Mouse (Mus musculus): ENCODE measurements around the gene Grb10. TPM values are rescaled to one million over a fixed set of nuclear protein-coding genes. Genes with fewer than 3 reads are reported as not detected.

Grb10 gene
- polyA plus RNA-seq, 1 experiment from 2014 or later, result 87.1 TPM

- Histone ChIP-seq H3K9ac (no peak overlapping the region), H3K27me3 (no peaks in the 10 kb centered on the region), H3K4me1 (replicated peaks) (no peaks in the 10 kb centered on the region), H3K27ac (replicated peaks) (no peak overlapping the region), H3K4me3 (no peak overlapping the region), H3K9me3 (no peaks in the 10 kb centered on the region), H3K4me2 (no peak overlapping the region), H3K36me3 (peaks cover 5% of the 10 kb centered on the region; the same call in 1 of the 2 replicates)
- 87% methylated on average over 11 of the region's 11 CpGs for WGBS
- no peak for ATAC-seq (ENCODE audit: low FRiP score, low read depth)
These were observed 84.9 kb downstream of the Grb10 start for GRCm38 (mm10) chr11:11953364-11954114.

GRCm38 (mm10) chr11:11952569-11952968 is 85.9 kb downstream of the Grb10 start:
- Histone ChIP-seq H3K4me3 (no peak overlapping the region), H3K9ac (no peak overlapping the region), H3K4me2 (no peak overlapping the region), H3K27ac (replicated peaks) (no peak overlapping the region), H3K36me3 (peaks cover 5% of the 10 kb centered on the region; the same call in 1 of the 2 replicates), H3K4me1 (replicated peaks) (no peaks in the 10 kb centered on the region), H3K27me3 (no peaks in the 10 kb centered on the region), H3K9me3 (no peaks in the 10 kb centered on the region)
- 97% methylated on average over 1 of the region's 1 CpGs for WGBS
- ATAC-seq (ENCODE audit: low FRiP score, low read depth), result no peak

- 69% methylated on average over 4 of the region's 4 CpGs for WGBS
- ATAC-seq (ENCODE audit: low FRiP score, low read depth), result no peak
These were observed 89.5 kb downstream of the Grb10 start for GRCm38 (mm10) chr11:11948988-11949365.

GRCm38 (mm10) chr11:11948321-11948987 is 90.0 kb downstream of the Grb10 start:
- Histone ChIP-seq H3K9ac (no peak overlapping the region), H3K4me2 (no peak overlapping the region), H3K4me1 (replicated peaks) (no peaks in the 10 kb centered on the region), H3K36me3 (peaks cover 14% of the 10 kb centered on the region), H3K27me3 (no peaks in the 10 kb centered on the region), H3K27ac (replicated peaks) (no peak overlapping the region), H3K4me3 (no peak overlapping the region), H3K9me3 (no peaks in the 10 kb centered on the region)
- 65% methylated on average over 9 of the region's 9 CpGs for WGBS
- ATAC-seq (ENCODE audit: low FRiP score, low read depth), result no peak

More at GRCm38 (mm10) chr11:11948988-11949365, 89.5 kb downstream of the Grb10 start:
- peaks cover 9% of the 10 kb centered on the region for H3K36me3 ChIP-seq
- H3K4me2 ChIP-seq, result no peak overlapping the region
- H3K27me3 ChIP-seq, result no peaks in the 10 kb centered on the region
- H3K9ac ChIP-seq, result no peak overlapping the region
- no peaks in the 10 kb centered on the region for H3K9me3 ChIP-seq
- H3K27ac ChIP-seq (replicated peaks), result no peak overlapping the region
- no peaks in the 10 kb centered on the region for H3K4me1 ChIP-seq (replicated peaks)
- H3K4me3 ChIP-seq, result no peak overlapping the region

GRCm38 (mm10) chr11:11947857-11948256 is 90.6 kb downstream of the Grb10 start:
- 88% methylated on average over 5 of the region's 5 CpGs for WGBS
- H3K9ac ChIP-seq, result no peak overlapping the region

GRCm38 (mm10) chr11:11945766-11946165 is 92.7 kb downstream of the Grb10 start:
- ATAC-seq (ENCODE audit: low FRiP score, low read depth), result no peak
- 95% methylated on average over 4 of the region's 4 CpGs for WGBS
- Histone ChIP-seq H3K4me1 (replicated peaks) (no peaks in the 10 kb centered on the region), H3K9ac (no peak overlapping the region), H3K4me2 (no peak overlapping the region), H3K9me3 (no peaks in the 10 kb centered on the region), H3K4me3 (no peak overlapping the region), H3K27ac (replicated peaks) (no peak overlapping the region), H3K27me3 (no peaks in the 10 kb centered on the region), H3K36me3 (peaks cover 14% of the 10 kb centered on the region)

More at GRCm38 (mm10) chr11:11947857-11948256, 90.6 kb downstream of the Grb10 start:
- no peaks in the 10 kb centered on the region for H3K4me1 ChIP-seq (replicated peaks)
- peaks cover 14% of the 10 kb centered on the region for H3K36me3 ChIP-seq
- H3K4me3 ChIP-seq, result no peak overlapping the region
- no peak overlapping the region for H3K4me2 ChIP-seq
- no peaks in the 10 kb centered on the region for H3K27me3 ChIP-seq
- H3K9me3 ChIP-seq, result no peaks in the 10 kb centered on the region
- ATAC-seq (ENCODE audit: low FRiP score, low read depth), result no peak
- H3K27ac ChIP-seq (replicated peaks), result no peak overlapping the region

GRCm38 (mm10) chr11:11944814-11945213 is 93.7 kb downstream of the Grb10 start:
- no peak overlapping the region for H3K9ac ChIP-seq
- 95% methylated on average over 4 of the region's 4 CpGs for WGBS
- ATAC-seq (ENCODE audit: low FRiP score, low read depth), result no peak
- H3K4me2 ChIP-seq, result no peak overlapping the region
- no peaks in the 10 kb centered on the region for H3K4me1 ChIP-seq (replicated peaks)
- H3K9me3 ChIP-seq, result no peaks in the 10 kb centered on the region
- H3K27me3 ChIP-seq, result no peaks in the 10 kb centered on the region
- peaks cover 10% of the 10 kb centered on the region for H3K36me3 ChIP-seq
- H3K27ac ChIP-seq (replicated peaks), result no peak overlapping the region
- no peak overlapping the region for H3K4me3 ChIP-seq

GRCm38 (mm10) chr11:11944082-11944349 is 94.5 kb downstream of the Grb10 start:
- ATAC-seq (ENCODE audit: low FRiP score, low read depth), result no peak
- no peak overlapping the region for H3K4me3 ChIP-seq
- H3K4me1 ChIP-seq (replicated peaks), result no peaks in the 10 kb centered on the region
- H3K4me2 ChIP-seq, result no peak overlapping the region
- no peaks in the 10 kb centered on the region for H3K9me3 ChIP-seq
- H3K36me3 ChIP-seq, result peaks cover 8% of the 10 kb centered on the region
- H3K9ac ChIP-seq, result no peak overlapping the region
- H3K27me3 ChIP-seq, result no peaks in the 10 kb centered on the region
- no peak overlapping the region for H3K27ac ChIP-seq (replicated peaks)

GRCm38 (mm10) chr11:11943240-11944081 is 95.0 kb downstream of the Grb10 start:
- no peak for ATAC-seq (ENCODE audit: low FRiP score, low read depth)
- Histone ChIP-seq H3K4me3 (no peak overlapping the region), H3K27me3 (no peaks in the 10 kb centered on the region), H3K36me3 (peaks cover 8% of the 10 kb centered on the region), H3K4me2 (no peak overlapping the region), H3K4me1 (replicated peaks) (no peaks in the 10 kb centered on the region), H3K27ac (replicated peaks) (no peak overlapping the region), H3K9me3 (no peaks in the 10 kb centered on the region), H3K9ac (no peak overlapping the region)
- 80% methylated on average over 13 of the region's 13 CpGs for WGBS

- Histone ChIP-seq H3K27me3 (no peaks in the 10 kb centered on the region), H3K4me1 (replicated peaks) (no peaks in the 10 kb centered on the region), H3K27ac (replicated peaks) (no peak overlapping the region), H3K4me2 (no peak overlapping the region), H3K9ac (no peak overlapping the region), H3K9me3 (no peaks in the 10 kb centered on the region), H3K4me3 (no peak overlapping the region), H3K36me3 (peaks cover 8% of the 10 kb centered on the region)
- no peak for ATAC-seq (ENCODE audit: low FRiP score, low read depth)
- WGBS, result 34% methylated on average over 6 of the region's 6 CpGs
These were observed 95.9 kb downstream of the Grb10 start for GRCm38 (mm10) chr11:11942320-11943217.

GRCm38 (mm10) chr11:11940833-11941681 is 97.4 kb downstream of the Grb10 start:
- Histone ChIP-seq H3K9ac (no peak overlapping the region), H3K27me3 (no peaks in the 10 kb centered on the region), H3K4me1 (replicated peaks) (no peaks in the 10 kb centered on the region), H3K4me2 (no peak overlapping the region), H3K36me3 (peaks cover 13% of the 10 kb centered on the region), H3K4me3 (no peak overlapping the region), H3K9me3 (no peaks in the 10 kb centered on the region), H3K27ac (replicated peaks) (no peak overlapping the region)
- ATAC-seq (ENCODE audit: low FRiP score, low read depth), result no peak
- WGBS, result 26% methylated on average over 5 of the region's 5 CpGs

Measured in hindbrain, embryonic 15.5 days (tissue).